Mouse (Mus musculus): ENCODE measurements at regions not wholly inside any gene's neighbourhood (a gene's known extent, or its start where the extent isn't known, plus 50 kb on each side); places are given as distances from the start of the nearest gene placed in this dataset.

- no peak for DNase-seq (ENCODE audit: low spot score)
Measured at GRCm38 (mm10) chr7:133469952-133470619, 131.9 kb downstream of the Tex36 start.

- DNase-seq (ENCODE audit: low spot score) = no peak
Measured at GRCm38 (mm10) chr7:133469106-133469505, 132.9 kb downstream of the Tex36 start.

- DNase-seq (ENCODE audit: low spot score) = no peak
Measured at GRCm38 (mm10) chr7:133468346-133468745, 133.6 kb downstream of the Tex36 start.

- DNase-seq (ENCODE audit: low spot score) = no peak
Measured at GRCm38 (mm10) chr7:133467579-133467978, 134.4 kb downstream of the Tex36 start.

GRCm38 (mm10) chr7:133459306-133459705, 142.7 kb downstream of the Tex36 start:
- no peak for DNase-seq (ENCODE audit: low spot score)

GRCm38 (mm10) chr7:133457436-133458324, 144.3 kb downstream of the Tex36 start:
- no peak for DNase-seq (ENCODE audit: low spot score)

- DNase-seq (ENCODE audit: low spot score) = no peak
Measured at GRCm38 (mm10) chr7:133450246-133450645, 151.7 kb downstream of the Tex36 start.

- DNase-seq (ENCODE audit: low spot score) = no peak
Measured at GRCm38 (mm10) chr7:133447079-133447478, 154.9 kb downstream of the Tex36 start.

- DNase-seq (ENCODE audit: low spot score) = no peak
Measured at GRCm38 (mm10) chr7:133441661-133442060, 160.3 kb downstream of the Tex36 start.

- no peak for DNase-seq (ENCODE audit: low spot score)
Measured at GRCm38 (mm10) chr7:133441169-133441568, 160.8 kb downstream of the Tex36 start.

- no peak for DNase-seq (ENCODE audit: low spot score)
Measured at GRCm38 (mm10) chr7:133440711-133441110, 161.2 kb downstream of the Tex36 start.

GRCm38 (mm10) chr7:133440086-133440485, 161.9 kb downstream of the Tex36 start:
- DNase-seq (ENCODE audit: low spot score) = no peak

GRCm38 (mm10) chr7:133438631-133439030, 163.3 kb downstream of the Tex36 start:
- no peak for DNase-seq (ENCODE audit: low spot score)

- DNase-seq (ENCODE audit: low spot score) = no peak
Measured at GRCm38 (mm10) chr7:133437866-133438265, 164.1 kb downstream of the Tex36 start.

- DNase-seq (ENCODE audit: low spot score) = no peak
Measured at GRCm38 (mm10) chr7:133435596-133436357, 166.2 kb downstream of the Tex36 start.

GRCm38 (mm10) chr7:133434027-133434820, 167.7 kb downstream of the Tex36 start:
- no peak for DNase-seq (ENCODE audit: low spot score)

GRCm38 (mm10) chr7:133432343-133432742, 169.6 kb downstream of the Tex36 start:
- no peak for DNase-seq (ENCODE audit: low spot score)

GRCm38 (mm10) chr7:133402072-133402471, 199.9 kb downstream of the Tex36 start:
- DNase-seq (ENCODE audit: low spot score) = no peak

- DNase-seq (ENCODE audit: low spot score) = no peak
Measured at GRCm38 (mm10) chr7:133400691-133401090, 201.3 kb downstream of the Tex36 start.

GRCm38 (mm10) chr7:133388716-133389115, 213.2 kb downstream of the Tex36 start:
- no peak for DNase-seq (ENCODE audit: low spot score)

Data from thymus, postnatal 0 days (tissue).